Mouse (Mus musculus) forebrain, embryonic 15.5 days (tissue): ENCODE measurements at regions not wholly inside any gene's neighbourhood (a gene's known extent, or its start where the extent isn't known, plus 50 kb on each side); places are given as distances from the start of the nearest gene placed in this dataset.

Source experiments
- ATAC-seq: fragments of 200-750 bp; cut with Nextera tagmentation; replicated peaks from 2 replicates; pipeline ENCODE4 v1.8.0; 2017; ENCODE audit warnings: mild to moderate bottlenecking, moderate TSS enrichment, moderate library complexity
- H3K27ac ChIP-seq: fragments of 300-500 bp; sonication (generic); replicated peaks from 2 replicates; pipeline ENCODE4 v1.5.1; 2015; ENCODE audit warnings: mild to moderate bottlenecking, inconsistent platforms
- H3K27me3 ChIP-seq: fragments of 300-500 bp; sonication (generic); 2 replicates; pipeline ENCODE4 v1.6.1; 2015; ENCODE audit warnings: inconsistent platforms
- H3K36me3 ChIP-seq: fragments of 300-500 bp; sonication (generic); 2 replicates; pipeline ENCODE4 v1.6.1; 2015; ENCODE audit warnings: mild to moderate bottlenecking, inconsistent platforms
- H3K4me1 ChIP-seq: fragments of 300-500 bp; sonication (generic); 2 replicates; pipeline ENCODE4 v1.6.1; 2015; ENCODE audit warnings: inconsistent platforms
- H3K4me2 ChIP-seq: fragments of 300-500 bp; sonication (generic); replicated peaks from 2 replicates; pipeline ENCODE4 v1.6.1; 2015; ENCODE audit warnings: mild to moderate bottlenecking, inconsistent platforms
- H3K4me3 ChIP-seq: fragments of 300-500 bp; sonication (generic); 2 replicates; pipeline ENCODE4 v1.5.1; 2015; ENCODE audit warnings: mild to moderate bottlenecking, inconsistent platforms
- H3K9ac ChIP-seq: fragments of 300-500 bp; sonication (generic); replicated peaks from 2 replicates; pipeline ENCODE4 v1.6.1; 2015; ENCODE audit warnings: mild to moderate bottlenecking, inconsistent platforms
- H3K9me3 ChIP-seq: fragments of 300-500 bp; sonication (generic); 2 replicates; pipeline ENCODE4 v1.6.1; 2016; ENCODE audit warnings: inconsistent platforms
- WGBS: fragments of 180-500 bp; shearing (Covaris S2); methylation state at CpG from one replicate; pipeline ENCODE4 v1.1.7; 2015; ENCODE audit warnings: mixed read lengths; 5-methylcytosine and 5-hydroxymethylcytosine counted together

DNA sequence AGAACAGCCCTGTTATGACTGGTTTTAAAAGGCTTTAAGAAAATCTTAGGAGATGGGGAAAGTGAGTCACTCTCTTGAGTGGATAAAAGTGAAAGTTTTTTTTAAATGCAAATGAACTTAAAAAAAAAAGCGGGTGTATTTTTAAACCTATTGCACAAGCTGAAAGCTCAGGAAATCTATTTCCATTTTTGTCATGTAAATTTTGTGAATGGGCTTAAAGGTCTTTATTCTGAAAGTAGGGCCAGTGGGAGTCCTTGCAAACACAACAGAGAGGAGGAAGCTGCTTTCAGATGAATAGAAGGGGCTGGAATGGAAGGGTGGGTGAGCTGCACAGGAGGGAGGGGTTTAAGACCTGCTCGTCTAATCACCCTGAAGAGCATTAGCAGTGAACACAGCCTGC lies 62.9 kb downstream of the Fam84a start:
- ATAC-seq, result peak; percentile 96
- 3% methylated on average over 2 of the region's 2 CpGs for WGBS
- Histone ChIP-seq H3K9me3 (no peaks in the 10 kb centered on the region), H3K27me3 (no peaks in the 10 kb centered on the region), H3K4me3 (no peak overlapping the region), H3K9ac (no peak overlapping the region), H3K4me1 (0 out of 2 replicates have a peak, but pooled peaks cover 3% of the 10 kb centered on the region), H3K36me3 (no peaks in the 10 kb centered on the region), H3K27ac (no peak overlapping the region), H3K4me2 (no peak overlapping the region)

DNA sequence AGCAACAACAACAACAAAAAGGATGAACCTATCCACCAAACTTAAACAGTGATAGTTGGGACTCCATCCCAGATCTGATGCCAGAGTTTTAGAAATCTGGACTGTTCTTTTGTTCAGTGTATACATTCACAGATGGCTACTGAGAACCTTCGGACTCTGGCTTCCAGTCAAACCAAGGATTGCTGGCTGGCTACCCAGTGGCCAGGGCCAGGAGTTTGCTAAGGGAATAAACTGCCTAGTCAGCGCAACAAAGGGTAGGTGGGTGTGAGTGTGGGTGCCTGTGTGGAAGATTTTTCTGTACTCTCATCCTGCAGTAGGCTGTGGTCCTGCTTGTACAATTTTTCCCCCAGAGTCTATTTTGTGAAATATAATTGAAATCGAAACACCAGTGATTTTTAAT lies 69.1 kb downstream of the Fam84a start:
- H3K36me3 ChIP-seq, result no peaks in the 10 kb centered on the region
- H3K9ac ChIP-seq, result no peak overlapping the region
- ATAC-seq, result no peak
- no peaks in the 10 kb centered on the region for H3K27me3 ChIP-seq
- H3K9me3 ChIP-seq, result no peaks in the 10 kb centered on the region
- no peak overlapping the region for H3K4me2 ChIP-seq
- H3K4me3 ChIP-seq, result no peak overlapping the region
- H3K27ac ChIP-seq, result no peak overlapping the region
- WGBS, result 81% methylated on average over 3 of the region's 3 CpGs
- no peaks in the 10 kb centered on the region for H3K4me1 ChIP-seq

DNA sequence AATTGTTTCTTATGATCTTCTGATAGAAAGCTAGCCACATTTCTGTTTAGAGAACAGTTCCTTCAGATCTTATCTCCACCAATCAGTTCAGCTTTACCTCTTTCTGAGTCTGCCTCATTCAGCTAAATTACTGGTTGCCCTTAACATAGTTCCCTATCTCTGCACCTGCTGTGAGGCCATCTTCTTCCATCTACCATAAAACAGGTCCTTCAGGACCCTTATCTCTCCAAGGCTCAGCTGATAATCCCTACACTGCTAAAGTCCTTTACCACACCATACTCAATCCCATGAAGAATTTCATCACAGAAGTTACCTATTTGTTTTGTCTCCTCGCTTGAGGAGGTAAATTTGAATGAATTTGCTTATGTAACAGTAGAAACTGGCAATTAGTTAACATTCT lies 72.0 kb downstream of the Fam84a start:
- H3K27me3 ChIP-seq, result no peaks in the 10 kb centered on the region
- WGBS, result 75% methylated on average over 1 of the region's 1 CpGs
- no peaks in the 10 kb centered on the region for H3K4me1 ChIP-seq
- no peak for ATAC-seq
- no peak overlapping the region for H3K27ac ChIP-seq
- no peak overlapping the region for H3K4me2 ChIP-seq
- no peak overlapping the region for H3K4me3 ChIP-seq
- no peaks in the 10 kb centered on the region for H3K36me3 ChIP-seq
- H3K9ac ChIP-seq, result no peak overlapping the region
- H3K9me3 ChIP-seq, result no peaks in the 10 kb centered on the region

DNA sequence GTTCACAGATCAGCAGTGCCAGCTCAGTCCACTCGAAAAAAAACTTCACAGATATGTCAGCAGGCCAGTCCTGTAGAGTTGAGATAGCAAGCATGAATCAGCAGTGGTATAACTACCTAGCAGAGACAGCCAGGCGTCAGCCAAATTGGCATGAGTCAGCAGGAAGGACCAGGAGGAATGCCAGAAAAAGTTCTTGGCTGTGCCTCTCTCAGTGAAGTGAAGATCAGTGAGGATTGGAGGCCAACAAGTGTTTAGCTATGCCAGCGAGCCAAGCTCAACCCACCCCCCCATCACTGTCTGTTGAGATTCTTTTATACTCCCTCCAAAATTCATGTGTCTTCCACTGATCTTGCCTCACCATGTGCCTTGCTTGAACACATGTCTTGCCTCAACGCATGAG lies 82.8 kb downstream of the Fam84a start:
- no peak overlapping the region for H3K27ac ChIP-seq
- WGBS, result 64% methylated on average over 4 of the region's 4 CpGs
- H3K27me3 ChIP-seq, result no peaks in the 10 kb centered on the region
- no peak overlapping the region for H3K4me2 ChIP-seq
- no peaks in the 10 kb centered on the region for H3K36me3 ChIP-seq
- no peaks in the 10 kb centered on the region for H3K4me1 ChIP-seq
- H3K9ac ChIP-seq, result no peak overlapping the region
- H3K4me3 ChIP-seq, result no peak overlapping the region
- H3K9me3 ChIP-seq, result no peaks in the 10 kb centered on the region
- peak; percentile 53; the same call in 1 of the 2 replicates for ATAC-seq

DNA sequence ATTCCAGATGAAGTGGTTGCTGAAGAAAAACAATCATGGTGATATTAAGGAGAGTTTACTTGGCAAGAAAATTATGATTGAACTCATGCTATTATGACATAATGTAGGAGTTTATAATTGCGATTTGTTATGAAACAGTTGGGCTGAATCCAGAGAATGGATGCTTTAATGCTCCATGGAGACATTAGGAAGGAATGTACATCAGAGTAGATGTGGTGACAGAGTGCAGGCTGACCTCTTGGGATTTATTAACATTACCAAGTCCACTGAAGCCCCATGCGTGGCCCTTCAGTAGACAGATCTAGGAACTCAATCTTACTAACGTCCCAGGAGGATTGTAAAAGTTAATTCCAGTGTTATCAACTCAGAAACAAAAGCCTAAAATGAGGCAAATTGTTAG lies 86.5 kb downstream of the Fam84a start:
- no peaks in the 10 kb centered on the region for H3K36me3 ChIP-seq
- WGBS, result 73% methylated on average over 3 of the region's 3 CpGs
- H3K27me3 ChIP-seq, result no peaks in the 10 kb centered on the region
- no peak overlapping the region for H3K27ac ChIP-seq
- ATAC-seq, result no peak
- no peak overlapping the region for H3K4me2 ChIP-seq
- H3K4me3 ChIP-seq, result no peak overlapping the region
- no peaks in the 10 kb centered on the region for H3K4me1 ChIP-seq
- no peaks in the 10 kb centered on the region for H3K9me3 ChIP-seq
- H3K9ac ChIP-seq, result no peak overlapping the region

DNA sequence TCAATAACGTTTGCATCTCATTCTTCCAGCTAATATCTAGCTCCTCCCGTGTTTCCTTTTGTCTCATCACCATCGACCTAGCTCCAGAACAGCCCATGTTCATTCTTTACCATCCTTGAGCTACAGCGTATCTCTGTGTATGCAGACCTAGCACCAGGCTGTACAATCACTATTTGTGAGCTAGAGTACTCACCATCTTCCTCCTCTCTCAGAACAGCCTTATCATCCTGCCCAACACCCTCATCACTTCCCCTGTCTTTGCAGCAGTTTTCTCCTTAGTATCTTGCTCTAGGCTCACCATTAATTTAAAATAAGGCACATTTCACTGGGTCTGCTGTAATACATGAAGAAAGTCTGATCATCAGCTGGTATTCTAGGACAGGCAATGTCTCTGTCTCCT lies 88.6 kb downstream of the Fam84a start:
- Histone ChIP-seq H3K27me3 (no peaks in the 10 kb centered on the region), H3K4me2 (no peak overlapping the region), H3K36me3 (no peaks in the 10 kb centered on the region), H3K9ac (no peak overlapping the region), H3K4me3 (no peak overlapping the region), H3K9me3 (no peaks in the 10 kb centered on the region), H3K4me1 (no peaks in the 10 kb centered on the region), H3K27ac (no peak overlapping the region)
- ATAC-seq, result no peak
- 87% methylated on average over 4 of the region's 4 CpGs for WGBS

DNA sequence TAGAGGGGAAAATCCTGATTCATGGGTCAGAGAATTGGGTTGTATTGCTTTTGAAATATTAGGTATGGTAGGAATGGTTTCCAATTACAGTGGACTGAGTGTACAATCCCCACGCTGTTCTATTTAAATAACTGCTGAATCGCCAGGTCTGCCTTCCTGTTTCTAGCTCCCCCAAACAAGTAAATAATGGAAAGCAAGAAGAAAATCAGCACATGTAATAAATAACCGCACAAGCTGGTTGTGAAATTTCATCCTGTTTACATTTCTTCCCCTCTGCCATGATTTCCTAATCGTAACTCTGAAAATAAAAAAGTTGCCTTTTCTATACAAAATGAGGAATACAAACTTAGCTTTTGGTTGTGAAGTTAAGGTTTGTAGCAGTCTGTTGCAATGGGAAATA lies 95.7 kb downstream of the Fam84a start:
- H3K4me1 ChIP-seq, result no peaks in the 10 kb centered on the region
- no peak overlapping the region for H3K27ac ChIP-seq
- H3K4me2 ChIP-seq, result no peak overlapping the region
- H3K9ac ChIP-seq, result no peak overlapping the region
- WGBS, result 73% methylated on average over 4 of the region's 4 CpGs
- H3K36me3 ChIP-seq, result no peaks in the 10 kb centered on the region
- no peaks in the 10 kb centered on the region for H3K27me3 ChIP-seq
- ATAC-seq, result no peak
- H3K9me3 ChIP-seq, result no peaks in the 10 kb centered on the region
- no peak overlapping the region for H3K4me3 ChIP-seq

DNA sequence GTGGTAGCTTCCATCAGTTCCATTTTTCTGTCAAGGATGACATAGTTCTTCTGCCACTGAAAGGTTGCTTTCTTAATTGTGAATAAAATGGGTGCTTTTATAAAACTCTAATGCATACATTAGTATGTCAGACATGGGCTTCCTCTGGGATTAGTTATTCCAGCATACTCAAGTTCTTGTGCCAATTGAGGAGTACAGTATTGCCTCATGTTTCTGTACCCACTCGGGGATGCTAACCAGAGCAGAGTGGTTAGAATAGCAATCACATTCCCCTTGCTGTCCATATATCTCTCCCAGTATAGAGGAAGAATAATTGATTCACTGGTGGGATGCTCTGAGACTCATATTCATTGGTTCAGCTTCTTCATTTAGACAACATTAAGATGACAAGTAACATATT lies 119.5 kb downstream of the Fam84a start:
- ATAC-seq, result no peak; the same call in 1 of the 2 replicates
- Histone ChIP-seq H3K9me3 (no peaks in the 10 kb centered on the region), H3K4me3 (no peak overlapping the region), H3K9ac (no peak overlapping the region), H3K27ac (no peak overlapping the region), H3K4me2 (no peak overlapping the region), H3K27me3 (no peaks in the 10 kb centered on the region), H3K4me1 (no peaks in the 10 kb centered on the region), H3K36me3 (no peaks in the 10 kb centered on the region)
- 72% methylated on average over 1 of the region's 1 CpGs for WGBS

DNA sequence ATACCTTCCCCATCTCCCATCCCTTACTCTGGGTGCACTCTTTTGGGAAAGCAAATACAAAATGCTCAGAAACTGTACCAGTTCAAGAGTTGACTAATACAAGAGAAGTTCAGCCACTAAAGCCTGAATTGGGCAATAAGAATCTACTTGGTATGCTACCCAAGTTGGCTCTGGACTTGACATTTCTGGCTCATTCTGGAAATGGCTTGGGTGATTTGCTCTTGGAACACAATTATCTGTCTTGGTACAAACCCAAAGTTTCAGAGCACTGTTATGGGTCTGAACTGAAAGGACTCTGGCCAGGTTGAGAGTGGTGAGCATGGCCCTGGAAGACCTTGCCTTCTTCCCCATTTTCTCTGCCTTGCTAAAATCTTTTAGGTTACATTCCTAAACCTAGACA lies 136.6 kb downstream of the Fam84a start:
- Histone ChIP-seq H3K4me1 (no peaks in the 10 kb centered on the region), H3K4me3 (no peak overlapping the region), H3K27ac (no peak overlapping the region), H3K9me3 (no peaks in the 10 kb centered on the region), H3K9ac (no peak overlapping the region), H3K27me3 (no peaks in the 10 kb centered on the region), H3K4me2 (no peak overlapping the region), H3K36me3 (no peaks in the 10 kb centered on the region)
- no peak for ATAC-seq

DNA sequence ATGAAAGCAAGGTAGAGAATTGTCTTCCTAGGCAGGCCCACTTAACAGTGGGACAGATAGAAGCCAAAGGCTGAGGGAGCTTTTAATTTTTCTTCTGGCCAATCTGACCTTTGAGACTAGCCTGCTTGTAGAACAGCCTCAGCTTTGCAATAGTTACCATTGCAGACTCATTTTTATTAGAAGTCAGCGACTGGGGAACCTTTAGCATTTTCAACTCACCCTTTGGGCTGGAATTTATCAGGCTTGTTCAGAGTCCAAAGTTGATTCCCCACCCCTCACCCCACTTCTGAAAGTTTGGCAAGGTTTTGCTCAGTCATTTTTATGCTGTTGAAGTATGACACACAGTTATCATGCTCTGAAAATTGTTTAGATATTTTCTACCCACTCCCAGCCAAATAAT lies 145.9 kb downstream of the Fam84a start:
- Histone ChIP-seq H3K36me3 (no peaks in the 10 kb centered on the region), H3K27me3 (no peaks in the 10 kb centered on the region), H3K4me3 (no peak overlapping the region), H3K9me3 (no peaks in the 10 kb centered on the region), H3K4me1 (0 out of 2 replicates have a peak, but pooled peaks cover 2% of the 10 kb centered on the region), H3K27ac (no peak overlapping the region), H3K4me2 (no peak overlapping the region), H3K9ac (no peak overlapping the region)
- WGBS, result 70% methylated on average over 1 of the region's 1 CpGs
- no peak for ATAC-seq

DNA sequence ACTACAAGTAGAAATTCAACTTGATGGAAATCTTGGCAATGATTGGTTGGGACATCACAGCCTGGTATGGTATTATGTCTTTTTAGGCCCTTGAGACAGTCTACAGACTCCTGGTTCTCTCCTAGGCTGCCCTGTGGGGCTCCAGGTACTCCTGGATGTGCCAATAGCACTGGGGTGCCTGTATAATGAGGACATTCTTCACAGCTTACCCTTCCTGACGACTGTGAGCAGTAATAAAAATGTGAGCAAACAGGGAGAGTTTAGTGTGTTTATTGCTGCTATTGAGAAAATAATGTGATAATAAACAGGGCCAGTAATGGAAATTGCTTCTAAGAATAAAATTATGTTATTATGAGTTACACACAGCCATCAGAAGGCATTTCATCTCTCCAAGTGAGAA lies 150.2 kb downstream of the Fam84a start:
- H3K4me3 ChIP-seq, result no peak overlapping the region
- 0 out of 2 replicates have a peak, but pooled peaks cover 2% of the 10 kb centered on the region for H3K4me1 ChIP-seq
- H3K27ac ChIP-seq, result no peak overlapping the region
- H3K27me3 ChIP-seq, result no peaks in the 10 kb centered on the region
- no peak overlapping the region for H3K9ac ChIP-seq
- no peaks in the 10 kb centered on the region for H3K36me3 ChIP-seq
- no peaks in the 10 kb centered on the region for H3K9me3 ChIP-seq
- no peak for ATAC-seq
- WGBS, result 26% methylated on average over 1 of the region's 1 CpGs
- no peak overlapping the region for H3K4me2 ChIP-seq

DNA sequence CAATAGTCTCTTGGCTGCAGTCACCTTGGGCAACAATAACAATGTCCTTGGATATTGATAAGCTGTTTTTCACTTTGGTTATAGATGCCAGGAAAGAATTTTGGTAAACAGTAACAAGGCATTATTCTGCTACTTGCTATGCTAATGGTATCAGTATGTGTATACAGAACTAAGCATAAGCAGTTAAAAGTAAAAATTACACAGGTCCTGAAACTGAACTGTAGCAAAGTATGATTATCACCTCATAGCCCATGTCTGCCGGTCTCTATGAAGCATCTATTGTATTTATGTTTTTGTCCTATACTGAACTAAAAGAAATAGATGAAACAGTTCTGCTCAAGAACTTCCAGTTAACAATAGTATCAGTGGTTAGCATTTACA lies 167.5 kb downstream of the Fam84a start:
- Histone ChIP-seq H3K36me3 (no peaks in the 10 kb centered on the region), H3K4me2 (no peak overlapping the region), H3K4me3 (no peak overlapping the region), H3K4me1 (peaks cover 17% of the 10 kb centered on the region), H3K9ac (no peak overlapping the region), H3K27ac (peak overlapping the region; percentile 37; the same call in 1 of the 2 replicates), H3K27me3 (peaks cover 19% of the 10 kb centered on the region), H3K9me3 (no peaks in the 10 kb centered on the region)
- WGBS, result 13% methylated on average over 1 of the region's 1 CpGs
- ATAC-seq, result no peak

DNA sequence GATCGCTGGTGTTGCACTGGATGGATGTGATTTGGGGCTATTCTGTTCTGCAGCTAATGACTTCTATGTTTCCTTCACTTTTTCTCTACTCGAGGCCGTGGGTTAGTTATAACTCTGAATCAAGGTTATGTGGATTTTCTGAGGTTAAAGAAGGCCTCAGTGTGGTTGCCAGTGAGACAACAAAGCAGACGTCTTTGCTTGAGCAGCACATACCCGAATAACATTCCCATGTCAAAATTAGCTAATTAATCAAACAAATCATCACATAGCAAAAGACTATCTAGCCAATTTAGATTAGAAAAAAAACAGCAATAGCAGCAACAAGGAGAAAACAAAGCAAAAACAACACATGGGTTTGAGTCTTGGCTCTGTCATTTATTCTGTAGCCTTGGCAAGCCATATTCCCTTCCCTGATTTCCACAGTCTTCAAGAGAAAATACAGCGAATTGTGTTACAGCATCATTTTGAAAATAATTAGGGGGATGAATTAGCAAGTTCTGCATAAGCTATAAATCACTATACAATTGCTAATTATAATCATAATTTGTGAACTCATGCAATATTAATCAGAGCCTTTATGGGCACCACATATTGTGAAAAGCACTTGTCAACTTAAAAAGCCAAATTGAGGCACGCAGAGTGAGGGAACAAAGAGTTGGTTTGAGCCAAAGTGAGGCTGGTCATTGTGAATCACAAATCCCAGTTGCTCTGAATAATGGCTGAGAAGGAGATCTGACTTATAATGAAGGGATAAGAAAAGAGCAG lies 168.0 kb downstream of the Fam84a start:
- H3K9ac ChIP-seq, result no peak overlapping the region
- WGBS, result 11% methylated on average over 7 of the region's 7 CpGs
- ATAC-seq, result peak; percentile 94
- peak overlapping the region; percentile 51 for H3K27ac ChIP-seq
- no peak overlapping the region for H3K4me2 ChIP-seq
- peaks cover 19% of the 10 kb centered on the region for H3K27me3 ChIP-seq
- H3K9me3 ChIP-seq, result no peaks in the 10 kb centered on the region
- H3K36me3 ChIP-seq, result no peaks in the 10 kb centered on the region
- H3K4me3 ChIP-seq, result no peak overlapping the region
- peaks cover 17% of the 10 kb centered on the region for H3K4me1 ChIP-seq
